Mouse (Mus musculus) gastrocnemius, adult 2 months (tissue): ENCODE measurements around the gene Gadd45b. TPM values are rescaled to one million over a fixed set of nuclear protein-coding genes. Genes with fewer than 3 reads are reported as not detected.
A peak's percentile ranks its signal among the peaks of the same experiment; 100 is the strongest.

ENCODE experiments used
- DNase-seq: peaks from one replicate; pipeline ENCODE4 v3.0.0; 2022
- H3K27ac ChIP-seq: fragments of 200-600 bp; 2 replicates; pipeline ENCODE4 v1.8.1; 2022; ENCODE audit warnings: mild to moderate bottlenecking
- H3K4me3 ChIP-seq: fragments of 200-600 bp; 2 replicates; pipeline ENCODE4 v1.8.1; 2022; ENCODE audit warnings: mild to moderate bottlenecking, moderate library complexity
- CTCF ChIP-seq: fragments of 200-600 bp; IDR thresholded peaks from 2 replicates; pipeline ENCODE4 v1.8.1; 2022; ENCODE audit warnings: antibody characterized with exemption, mild to moderate bottlenecking, moderate library complexity
- intact Hi-C: fragments of 180-260 bp; cut with DNase I; formaldehyde crosslinking; loops from one replicate; pipeline ENCODE4 v1.15.1; 2025
- total RNA-seq, 2 experiments: library from RNA; stranded (reverse); gene quantifications; 2 replicates each; pipeline ENCODE4 v1.2.3; 2021

The Gadd45b gene
- total RNA-seq, 2 experiments from 2014 or later: 23.6 to 28.4 TPM

DNA sequence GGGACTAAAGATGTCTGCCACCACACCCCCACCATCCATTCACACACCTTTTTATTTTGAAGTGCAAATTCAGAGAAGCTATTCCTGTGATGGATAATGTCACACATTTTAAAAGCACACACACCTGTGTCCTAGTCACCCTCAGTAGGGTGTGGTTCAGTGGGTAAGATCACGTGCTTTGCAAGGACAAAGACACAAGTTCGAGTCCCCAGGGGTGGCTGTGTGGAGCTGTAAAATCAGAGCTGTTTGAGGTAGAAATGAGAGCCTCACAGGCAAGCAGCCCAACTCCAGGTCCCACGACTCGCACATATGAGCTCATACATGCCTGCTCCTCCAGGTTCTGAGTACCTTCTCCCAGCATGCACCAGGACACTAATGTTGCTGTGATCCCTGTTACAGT lies 38.2 kb downstream of the Gadd45b start:
- TF ChIP-seq CTCF: no peak
- Histone ChIP-seq H3K4me3 (no peak overlapping the region), H3K27ac (no peak overlapping the region)
- no peak for DNase-seq
- intact Hi-C loops: no loop called here

DNA sequence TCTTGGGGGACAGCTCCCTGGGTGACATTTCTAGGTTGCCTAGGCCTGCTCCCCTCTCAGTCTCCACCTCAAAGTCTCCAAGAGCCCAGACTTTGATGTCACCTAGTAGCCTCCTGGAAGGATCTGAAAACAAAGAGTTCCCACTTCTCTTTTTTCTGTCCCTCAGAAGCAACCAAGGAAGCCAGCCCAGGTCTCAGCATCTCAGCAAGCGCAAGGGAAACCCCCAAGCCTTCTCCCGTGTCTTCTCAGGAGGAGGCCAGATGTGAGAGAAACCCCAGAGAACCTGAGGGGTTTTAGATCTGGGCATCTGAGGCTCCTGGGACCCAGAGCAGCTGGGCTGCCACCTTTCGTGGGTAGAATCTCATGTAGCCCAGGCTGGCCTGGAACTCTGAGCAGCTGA lies 39.4 kb downstream of the Gadd45b start:
- no peak overlapping the region for H3K4me3 ChIP-seq
- H3K27ac ChIP-seq: no peak overlapping the region
- intact Hi-C loops: no loop called here
- no peak for DNase-seq
- no peak for TF ChIP-seq CTCF

DNA sequence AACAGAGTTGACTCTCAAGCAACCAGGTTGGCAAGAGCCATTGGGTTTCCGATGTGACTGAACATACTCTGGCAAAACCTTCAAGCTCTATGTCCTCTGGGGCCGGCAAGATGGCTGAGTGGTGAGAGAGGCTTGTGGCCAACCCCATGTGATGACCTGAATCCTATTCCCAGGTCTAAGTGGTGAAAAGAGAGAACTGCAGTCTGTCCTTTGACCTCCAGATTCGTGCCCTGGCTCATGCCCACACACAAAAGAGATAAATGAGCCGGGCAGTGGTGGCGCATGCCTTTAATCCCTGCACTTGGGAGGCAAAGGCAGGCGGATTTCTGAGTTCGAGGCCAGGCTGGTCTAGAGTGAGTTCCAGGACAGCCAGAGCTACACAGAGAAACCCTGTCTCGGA lies 40.3 kb downstream of the Gadd45b start:
- H3K27ac ChIP-seq: no peak overlapping the region
- TF ChIP-seq CTCF: no peak
- H3K4me3 ChIP-seq: no peak overlapping the region
- intact Hi-C loops: no loop called here
- DNase-seq: no peak

DNA sequence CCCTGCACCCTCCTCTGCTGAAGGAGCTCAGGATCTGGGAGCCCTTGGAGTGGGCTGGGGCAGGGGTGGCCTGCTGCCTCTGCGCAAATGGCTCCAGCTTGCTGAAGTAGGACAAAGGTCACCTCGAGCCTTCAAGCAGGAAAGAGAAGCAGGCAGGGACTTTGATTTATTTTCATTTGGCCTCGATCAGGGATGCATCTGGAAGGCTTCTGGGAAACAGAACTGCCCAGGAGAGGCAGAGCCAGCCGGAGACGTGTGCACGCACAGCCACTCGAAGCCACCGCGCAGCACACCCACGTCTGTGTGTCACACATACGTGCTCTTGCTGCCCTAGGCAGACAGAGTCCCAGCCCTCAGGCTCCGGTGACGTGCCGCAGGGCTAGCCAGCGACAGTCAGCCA lies 41.7 kb downstream of the Gadd45b start:
- TF ChIP-seq CTCF: no peak
- H3K4me3 ChIP-seq: no peak overlapping the region
- intact Hi-C loops: no loop called here
- peak overlapping the region; percentile 3; the same call in 1 of the 2 replicates for H3K27ac ChIP-seq
- no peak for DNase-seq

DNA sequence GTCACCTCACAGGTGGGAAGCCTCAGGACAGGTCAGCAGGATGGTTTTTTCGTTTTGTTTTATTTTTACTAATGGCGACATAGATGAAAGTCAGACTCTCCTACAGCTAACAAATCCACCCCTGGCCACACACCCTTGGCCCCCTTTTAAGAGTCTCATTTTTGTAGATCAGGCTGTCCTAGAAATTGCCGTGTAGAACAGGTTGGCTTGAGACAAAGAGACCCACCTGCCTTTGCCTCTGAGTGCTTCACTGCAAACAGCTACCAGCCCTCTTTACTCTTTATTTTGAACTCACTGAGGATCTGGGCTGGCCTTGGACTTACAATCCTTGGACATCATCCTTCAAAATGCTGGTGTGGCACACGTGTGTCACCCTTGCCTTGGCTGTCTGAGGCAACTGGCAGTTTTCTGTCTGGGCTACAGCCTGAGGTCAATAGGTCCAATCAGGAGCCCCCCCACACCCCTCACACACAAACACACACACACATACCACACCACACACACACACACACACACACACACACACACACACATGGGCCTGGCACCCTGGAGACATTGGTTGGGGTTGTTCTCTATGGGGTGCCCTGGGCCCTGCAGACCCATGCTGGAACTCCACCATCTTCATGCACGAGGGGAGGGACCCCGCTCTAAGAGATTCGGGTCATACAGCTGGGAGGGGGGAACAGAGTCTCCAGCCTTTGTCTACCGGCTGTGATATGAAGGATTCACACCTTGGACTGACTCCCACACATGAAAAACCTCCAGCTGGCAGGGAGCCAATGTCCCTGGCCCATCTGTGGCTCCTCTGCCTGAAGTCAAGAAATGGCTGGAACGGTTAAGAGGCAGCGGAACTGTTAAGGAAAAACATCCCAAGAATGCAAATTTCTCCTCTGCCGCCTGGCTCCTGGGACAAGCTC lies 42.5 kb downstream of the Gadd45b start:
- intact Hi-C loops: no loop called here
- no peak for TF ChIP-seq CTCF
- DNase-seq: peak; percentile 67
- H3K4me3 ChIP-seq: no peak overlapping the region
- peak overlapping the region; percentile 21 for H3K27ac ChIP-seq

DNA sequence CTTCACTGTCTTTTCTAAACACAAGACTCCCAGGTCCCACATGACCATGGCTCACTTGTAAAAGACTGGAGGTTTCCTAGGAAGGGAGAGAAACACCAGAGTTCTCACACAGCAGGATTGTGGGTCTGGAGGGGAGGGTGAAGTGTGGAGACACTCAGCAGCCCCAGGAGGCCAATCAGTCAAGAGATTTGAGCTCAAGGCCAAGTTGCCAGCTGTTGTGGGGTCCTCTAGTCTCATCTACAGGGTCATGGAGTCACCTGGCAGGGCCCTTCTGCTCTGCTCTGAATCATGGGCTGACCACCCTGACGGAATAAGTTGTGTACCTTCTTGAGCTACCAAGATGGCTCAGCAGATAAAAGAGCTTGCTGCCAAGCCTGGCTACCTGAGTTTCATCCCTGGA lies 43.8 kb downstream of the Gadd45b start:
- no peak for DNase-seq
- TF ChIP-seq CTCF: no peak
- Histone ChIP-seq H3K27ac (no peak overlapping the region), H3K4me3 (no peak overlapping the region)
- intact Hi-C loops: no loop called here

DNA sequence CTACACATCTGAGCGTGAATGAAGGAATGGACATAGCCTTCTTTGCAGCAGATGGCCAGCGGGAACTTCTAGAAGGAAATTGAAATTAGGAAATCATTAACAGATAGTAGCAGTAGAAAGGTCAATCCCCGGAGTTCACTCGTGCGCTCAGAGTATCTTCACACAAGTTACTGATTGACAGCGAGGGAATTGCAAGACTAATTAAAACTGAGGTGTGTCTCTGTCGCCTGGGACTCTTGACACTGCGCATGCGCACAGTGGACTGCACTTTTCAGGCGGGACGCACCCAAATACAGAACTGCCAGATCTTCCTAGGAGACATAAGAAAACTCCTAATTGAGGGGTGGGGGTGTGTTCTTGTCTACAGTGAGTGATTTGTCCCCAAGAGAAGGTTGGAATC lies 45.6 kb downstream of the Gadd45b start:
- intact Hi-C loops: no loop called here
- H3K27ac ChIP-seq: no peak overlapping the region
- TF ChIP-seq CTCF: no peak

DNA sequence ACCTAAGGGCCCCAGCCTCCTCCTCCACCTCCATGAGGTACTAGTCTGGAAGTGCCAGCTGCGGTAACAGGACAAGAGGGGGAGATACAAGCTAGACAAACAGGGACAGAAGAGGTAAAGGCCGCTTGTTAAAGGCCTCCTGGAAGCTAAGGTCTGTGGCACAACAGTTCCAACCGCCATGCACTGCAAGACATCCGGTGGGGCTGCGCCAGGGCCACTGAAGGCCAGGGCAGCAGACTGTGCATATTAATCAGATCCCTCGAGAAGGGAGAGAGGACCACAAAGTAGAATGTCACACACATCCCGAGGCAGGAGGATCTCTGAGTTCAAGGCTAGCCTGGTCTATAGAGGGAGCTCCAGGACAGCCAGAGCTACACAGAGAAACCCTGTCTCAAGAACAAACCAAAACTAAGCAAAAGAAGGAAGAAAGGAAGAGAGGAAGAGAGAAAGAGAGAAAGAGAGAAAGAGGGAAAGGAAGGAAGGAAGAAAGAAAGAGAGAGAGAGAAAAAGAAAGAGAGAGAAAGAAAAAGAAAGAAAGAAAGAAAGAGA lies 51.8 kb downstream of the Gadd45b start:
- no peak for DNase-seq
- TF ChIP-seq CTCF: peak; percentile 11; the same call in 1 of the 2 replicates
- intact Hi-C loops: no loop called here
- no peak overlapping the region for H3K4me3 ChIP-seq
- H3K27ac ChIP-seq: no peak overlapping the region

More for the DNA sequence above, 45.6 kb downstream of the Gadd45b start:
- no peak for DNase-seq
- no peak overlapping the region for H3K4me3 ChIP-seq

Other genes with a start within 250 kb of the Gadd45b start
- gene Mob3a, start 228.1 kb upstream of the Gadd45b start, total RNA-seq: 1 to 10 TPM; 4.9 to 5.5 TPM
- 1 to 10 TPM; 2.6 to 3.0 TPM for gene Izumo4, start 227.9 kb upstream of the Gadd45b start, total RNA-seq
- gene Ap3d1, start 187.8 kb upstream of the Gadd45b start, total RNA-seq: 10 to 100 TPM; 27.0 to 33.5 TPM
- gene Dot1l, start 174.9 kb upstream of the Gadd45b start, total RNA-seq: 10 to 100 TPM; 19.9 to 23.1 TPM
- 10 to 100 TPM; 28.9 to 29.1 TPM for gene Sf3a2, start 131.9 kb upstream of the Gadd45b start, total RNA-seq
- gene Plekhj1, start 131.4 kb upstream of the Gadd45b start, total RNA-seq: 10 to 100 TPM; 22.3 to 29.8 TPM
- gene Amh, start 124.8 kb upstream of the Gadd45b start, total RNA-seq: under 1 TPM; 0.38 to 0.98 TPM
- gene Jsrp1, start 116.6 kb upstream of the Gadd45b start, total RNA-seq: 100 to 1,000 TPM; 397 to 414 TPM
- gene Oaz1, start 103.4 kb upstream of the Gadd45b start, total RNA-seq: 100 to 1,000 TPM; 579 to 691 TPM
- 10 to 100 TPM; 10.9 to 11.3 TPM for gene Lingo3, start 86.0 kb upstream of the Gadd45b start, total RNA-seq
- gene Lsm7, start 74.9 kb upstream of the Gadd45b start, total RNA-seq: 10 to 100 TPM; 13.5 to 20.0 TPM
- 10 to 100 TPM; 11.3 to 18.5 TPM for gene Sppl2b, start 74.8 kb upstream of the Gadd45b start, total RNA-seq
- gene Tmprss9, start 58.2 kb upstream of the Gadd45b start, total RNA-seq: under 1 TPM in 1 of 2 experiments, not detected in 1; 0.08 TPM
- gene Timm13, start 29.1 kb upstream of the Gadd45b start, total RNA-seq: 100 to 1,000 TPM; 110 to 139 TPM
- gene Lmnb2, start 11.8 kb upstream of the Gadd45b start, total RNA-seq: 1 to 10 TPM; 1.9 to 3.0 TPM
- 1 to 10 TPM in 1 of 2 experiments, under 1 TPM in 1; 0.66 to 1.0 TPM for gene Gng7, start 84.9 kb downstream of the Gadd45b start, total RNA-seq
- gene Diras1, start 95.6 kb downstream of the Gadd45b start, total RNA-seq: under 1 TPM in 1 of 2 experiments, not detected in 1; 0.08 TPM
- 10 to 100 TPM; 11.6 to 16.0 TPM for gene Slc39a3, start 107.4 kb downstream of the Gadd45b start, total RNA-seq
- 100 to 1,000 TPM; 100 TPM for gene Sgta, start 130.1 kb downstream of the Gadd45b start, total RNA-seq
- 10 to 100 TPM; 25.1 to 25.9 TPM for gene Thop1, start 140.0 kb downstream of the Gadd45b start, total RNA-seq
- not detected for gene Creb3l3, start 168.8 kb downstream of the Gadd45b start, total RNA-seq
- gene Map2k2, start 175.8 kb downstream of the Gadd45b start, total RNA-seq: 100 to 1,000 TPM; 148 to 187 TPM
- gene Zbtb7a, start 205.1 kb downstream of the Gadd45b start, total RNA-seq: 10 to 100 TPM; 23.3 to 25.9 TPM
- 10 to 100 TPM; 15.7 to 16.2 TPM for gene Pias4, start 237.8 kb downstream of the Gadd45b start, total RNA-seq
- gene Eef2, start 246.6 kb downstream of the Gadd45b start, total RNA-seq: 1,000 to 10,000 TPM; 1,128 to 1,335 TPM